In the genomic region with DNA sequence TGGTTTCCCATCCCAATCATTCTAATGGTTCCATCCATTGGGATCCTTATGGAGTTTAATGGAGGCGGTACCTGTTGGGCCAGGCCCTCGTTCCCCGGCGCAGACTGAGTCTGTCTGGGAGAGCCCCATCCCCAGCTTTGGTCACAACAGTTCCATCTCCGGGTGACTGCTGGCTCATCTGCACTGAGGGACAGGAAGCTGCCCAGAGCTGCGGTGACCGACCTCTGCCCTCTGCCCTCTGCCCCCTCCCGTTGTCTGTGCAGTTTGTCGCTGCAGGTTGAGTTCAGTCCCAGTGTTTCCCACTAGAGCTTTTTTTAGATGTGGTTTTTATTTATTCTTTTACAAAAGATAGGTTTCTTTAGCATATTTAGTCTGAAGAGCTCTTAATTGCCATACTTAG, we compare ENCODE assay signal across 19 mouse cellular contexts.
"Had no signal": no experiment of that assay in that cellular context is flagged by ENCODE, and none has a peak within 500 bp of the region (broad histone marks: within the 10 kb centered on the region; RNA-seq: fewer than 3 reads in every experiment).

No protein-coding gene starts in this region.

- H3K36me3 ChIP-seq: midbrain, embryonic 15.5 days had no signal

- H3K4me2 ChIP-seq: midbrain, embryonic 12.5 days; midbrain, embryonic 15.5 days; neural tube, embryonic 13.5 days had no signal

- H3K9ac ChIP-seq: midbrain, embryonic 12.5 days; midbrain, embryonic 15.5 days; neural tube, embryonic 13.5 days had no signal

- DNase-seq: kidney, adult 18-20 months; kidney, adult 9 months; kidney, postnatal 4 days; lung, adult 2 months; lung, postnatal 14 days; lung, postnatal 4 days; right cerebral cortex, adult 18-20 months; right cerebral cortex, postnatal 14 days; right cerebral cortex, postnatal 4 days; thymus, adult 2 months; thymus, postnatal 14 days; thymus, postnatal 4 days had no signal

- ATAC-seq: inflammation-experienced regulatory T-cells, adult 6 months; intestine, embryonic 16.5 days; midbrain, embryonic 15.5 days had no signal

- H3K4me3 ChIP-seq: midbrain, embryonic 12.5 days; midbrain, embryonic 15.5 days; myocyte; neural tube, embryonic 13.5 days had no signal

- H3K4me1 ChIP-seq: midbrain, embryonic 12.5 days; midbrain, embryonic 15.5 days; neural tube, embryonic 13.5 days had no signal

- H3K9me3 ChIP-seq: midbrain, embryonic 12.5 days; midbrain, embryonic 15.5 days; neural tube, embryonic 13.5 days had no signal

- H3K27me3 ChIP-seq: midbrain, embryonic 12.5 days; midbrain, embryonic 15.5 days; neural tube, embryonic 13.5 days had no signal

- H3K27ac ChIP-seq: midbrain, embryonic 12.5 days; midbrain, embryonic 15.5 days; neural tube, embryonic 13.5 days; stomach, postnatal 0 days had no signal
